Mouse (Mus musculus) left cerebral cortex, adult 18-20 months (tissue): ENCODE data around the gene Csrnp2. TPM values are rescaled to one million over a fixed set of nuclear protein-coding genes. Genes with fewer than 3 reads are reported as not detected.

ENCODE experiments used
- DNase-seq, 2 experiments: peaks; one replicate each; pipeline ENCODE4 v3.0.0; 2021 to 2022; ENCODE audit warnings: low spot score in 2 of 2, mixed read lengths in 1 of 2
- total RNA-seq, 2 experiments: library from RNA; stranded (reverse); gene quantifications; 2 replicates each; pipeline ENCODE4 v1.2.3; 2021

The Csrnp2 gene
- total RNA-seq, 2 experiments from 2014 or later, result 33.6 to 36.0 TPM

DNA sequence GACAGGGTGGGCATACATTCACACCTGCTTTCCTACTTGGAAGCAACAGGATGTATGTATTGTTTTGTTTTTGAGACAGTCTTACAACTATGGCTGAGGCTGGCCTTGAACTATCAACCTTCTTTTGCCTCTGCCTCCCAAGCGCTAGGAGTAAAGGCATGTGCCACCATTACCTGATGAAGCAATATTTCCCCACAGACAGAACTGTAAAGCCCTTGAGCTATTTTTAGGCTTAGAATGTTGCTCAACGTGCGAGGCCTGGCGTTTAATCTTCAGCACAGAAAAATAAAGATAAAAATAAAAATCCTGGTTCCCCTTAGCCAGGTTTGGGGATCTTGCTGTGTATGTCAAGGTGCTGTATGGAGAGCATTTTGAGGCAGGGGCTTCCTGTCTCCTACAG lies 59.2 kb downstream of the Csrnp2 start:
- DNase-seq, result no peak

DNA sequence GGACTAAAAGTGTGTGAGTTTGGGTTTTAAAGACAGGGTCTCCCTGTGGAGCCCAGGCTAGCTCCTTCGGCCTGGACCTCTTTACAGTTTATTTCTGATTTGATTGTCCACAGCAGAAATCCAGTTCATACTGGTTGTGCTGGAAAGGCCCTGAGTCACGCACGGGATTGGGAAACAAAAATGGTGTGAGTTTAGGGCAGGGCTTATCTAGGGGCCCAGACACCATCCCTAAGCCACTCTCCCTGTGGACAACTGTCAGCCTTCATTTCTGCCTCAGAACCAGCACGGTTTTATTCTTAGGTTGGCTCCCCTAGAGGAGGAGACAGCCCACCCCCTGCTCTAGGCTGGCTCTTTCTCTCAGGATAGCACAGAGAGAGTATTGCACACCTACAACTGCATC lies 62.1 kb downstream of the Csrnp2 start:
- DNase-seq, result no peak

DNA sequence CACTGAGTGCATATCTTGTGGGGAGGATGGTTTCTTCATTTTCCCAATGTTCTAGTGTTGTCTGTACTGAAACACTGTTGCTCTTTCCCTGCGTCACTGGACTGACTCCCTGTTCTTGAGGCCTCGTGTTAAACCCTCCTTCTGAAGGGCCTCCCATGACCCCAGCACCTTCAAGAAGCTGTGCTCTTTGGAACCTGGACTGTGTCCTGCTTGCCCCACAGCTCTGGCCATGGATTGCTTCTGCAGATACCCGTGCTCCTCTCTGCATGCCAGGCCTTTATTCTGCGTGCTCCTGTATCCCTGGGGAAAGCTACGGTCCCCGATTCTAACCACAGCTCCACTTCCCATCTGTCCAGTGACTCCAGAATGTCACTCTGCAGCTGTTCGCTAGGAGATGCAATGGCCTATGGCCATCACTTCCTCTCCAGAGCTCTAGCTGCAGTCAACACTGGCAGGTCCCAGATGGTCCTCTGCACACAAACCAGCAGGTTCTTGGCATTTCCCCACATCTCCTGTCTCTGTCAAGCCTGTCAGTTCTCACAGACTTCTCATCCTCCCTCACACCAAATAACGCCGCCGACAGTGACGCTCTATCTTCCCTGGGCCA lies 65.2 kb downstream of the Csrnp2 start:
- no peak for DNase-seq

Other genes starting within 250 kb of the Csrnp2 start
- not detected for gene Tmprss12, start 214.7 kb downstream of the Csrnp2 start, total RNA-seq
- gene Mettl7a1, start 191.3 kb downstream of the Csrnp2 start, total RNA-seq, result 10 to 100 TPM; 32.2 to 35.0 TPM
- under 1 TPM in 1 of 2 experiments, not detected in 1; 0.35 TPM for gene Mettl7a3, start 160.6 kb downstream of the Csrnp2 start, total RNA-seq
- gene Methig1, start 142.3 kb downstream of the Csrnp2 start, total RNA-seq, result not detected
- gene Mettl7a2, start 142.3 kb downstream of the Csrnp2 start, total RNA-seq, result under 1 TPM; 0.65 to 0.84 TPM
- not detected for gene Higd1c, start 130.9 kb downstream of the Csrnp2 start, total RNA-seq
- not detected for gene Gm5475, start 73.3 kb downstream of the Csrnp2 start, total RNA-seq
- 10 to 100 TPM; 49.0 to 61.6 TPM for gene Slc11a2, start 70.4 kb downstream of the Csrnp2 start, total RNA-seq
- 10 to 100 TPM; 55.3 to 63.7 TPM for gene Letmd1, start 26.5 kb downstream of the Csrnp2 start, total RNA-seq
- 10 to 100 TPM; 25.4 to 31.6 TPM for gene Tfcp2, start 56.5 kb upstream of the Csrnp2 start, total RNA-seq
- 100 to 1,000 TPM; 119 to 127 TPM for gene Pou6f1, start 104.5 kb upstream of the Csrnp2 start, total RNA-seq
- 100 to 1,000 TPM; 114 to 119 TPM for gene Dazap2, start 119.9 kb upstream of the Csrnp2 start, total RNA-seq
- 1 to 10 TPM; 1.2 to 1.9 TPM for gene Smagp, start 141.5 kb upstream of the Csrnp2 start, total RNA-seq
- gene Bin2, start 174.1 kb upstream of the Csrnp2 start, total RNA-seq, result 1 to 10 TPM; 5.2 to 5.4 TPM
- gene Cela1, start 192.4 kb upstream of the Csrnp2 start, total RNA-seq, result 1 to 10 TPM; 2.7 TPM
- 1 to 10 TPM; 5.7 to 6.7 TPM for gene Galnt6, start 233.9 kb upstream of the Csrnp2 start, total RNA-seq